In genomic region chr4:154750440-154751107, GRCm38 (mm10) we compare ENCODE assay signal across 22 mouse cellular contexts.
DNase-seq lines count a peak whose midpoint lies in the region; ATAC-seq and TF ChIP-seq lines count a peak whose summit lies in the region.
"Had no signal": no experiment of that assay in that cellular context is flagged by ENCODE, and none has a peak within 500 bp of the region (broad histone marks: within the 10 kb centered on the region; RNA-seq: fewer than 3 reads in every experiment).

No protein-coding gene starts in this region.

- no peak overlapping the region for H3K4me2 ChIP-seq in hindbrain, embryonic 16.5 days (ENCODE audit: low read length)
- H3K4me2 ChIP-seq in embryonic facial prominence, embryonic 11.5 days (ENCODE audit: low read depth, low read length), result no peak overlapping the region
- peak overlapping the region; percentile 17; the same call in 1 of the 2 replicates for H3K4me2 ChIP-seq in limb, embryonic 14.5 days (replicated peaks; ENCODE audit: low read depth, low read length, severe bottlenecking)
- H3K4me2 ChIP-seq: embryonic facial prominence, embryonic 15.5 days; heart, embryonic 11.5 days; heart, embryonic 15.5 days; hindbrain, embryonic 12.5 days had no signal

- H3K27ac ChIP-seq in hindbrain, embryonic 10.5 days, result 0 out of 2 replicates have a peak overlapping the region, but pooled peaks have one; percentile 8
- no peak overlapping the region for H3K27ac ChIP-seq in hindbrain, embryonic 16.5 days (ENCODE audit: low read depth, low read length)
- H3K27ac ChIP-seq in embryonic facial prominence, embryonic 11.5 days (replicated peaks; ENCODE audit: low read depth, low read length), result no peak overlapping the region
- H3K27ac ChIP-seq in limb, embryonic 10.5 days, result peak overlapping the region; percentile 80
- 0 out of 2 replicates have a peak overlapping the region, but pooled peaks have one; percentile 19 for H3K27ac ChIP-seq in limb, embryonic 14.5 days (replicated peaks; ENCODE audit: low read depth, low read length)
- H3K27ac ChIP-seq: embryonic facial prominence, embryonic 15.5 days; heart, adult 2 months; heart, embryonic 15.5 days; hindbrain, embryonic 12.5 days; hindbrain, postnatal 0 days had no signal

- H3K36me3 ChIP-seq in hindbrain, embryonic 10.5 days, result no peaks in the 10 kb centered on the region
- H3K36me3 ChIP-seq in hindbrain, embryonic 16.5 days (ENCODE audit: control insufficient read depth, insufficient read depth, low read length), result no peaks in the 10 kb centered on the region
- H3K36me3 ChIP-seq in embryonic facial prominence, embryonic 11.5 days (replicated peaks; ENCODE audit: control insufficient read depth, insufficient read depth, low read depth, low read length), result no peaks in the 10 kb centered on the region
- no peaks in the 10 kb centered on the region for H3K36me3 ChIP-seq in limb, embryonic 10.5 days
- H3K36me3 ChIP-seq in limb, embryonic 14.5 days (ENCODE audit: control insufficient read depth, insufficient read depth, low read length), result no peaks in the 10 kb centered on the region
- H3K36me3 ChIP-seq: embryonic facial prominence, embryonic 15.5 days; heart, embryonic 15.5 days; hindbrain, embryonic 12.5 days had no signal

- no peak for DNase-seq in hindbrain, embryonic 10.5 days (ENCODE audit: low spot score)
- peak; percentile 40 for DNase-seq in embryonic facial prominence, embryonic 11.5 days (ENCODE audit: low spot score)
- no peak for DNase-seq in limb, embryonic 10.5 days (ENCODE audit: low spot score)
- DNase-seq in limb, embryonic 14.5 days (ENCODE audit: low spot score), result peak; percentile 79
- DNase-seq in kidney, adult 8-10 months, result no peak
- DNase-seq in cerebellum, postnatal 10 days, result no peak
- DNase-seq in spleen, postnatal 4 days (ENCODE audit: low spot score in 2 of 2), result no peak
- DNase-seq: adrenal gland, postnatal 14 days; cerebellum, adult 11-12 months; cerebellum, adult 9-10 months; cerebellum, postnatal 36 days; gastrocnemius, postnatal 14 days; heart, adult 2 months had no signal

- no peak overlapping the region for H3K4me3 ChIP-seq in hindbrain, embryonic 10.5 days
- no peak overlapping the region for H3K4me3 ChIP-seq in hindbrain, embryonic 16.5 days (ENCODE audit: low read length)
- no peak overlapping the region for H3K4me3 ChIP-seq in embryonic facial prominence, embryonic 11.5 days (ENCODE audit: low read depth, low read length)
- no peak overlapping the region for H3K4me3 ChIP-seq in limb, embryonic 10.5 days
- no peak overlapping the region for H3K4me3 ChIP-seq in limb, embryonic 14.5 days (replicated peaks; ENCODE audit: low read length)
- H3K4me3 ChIP-seq: embryonic facial prominence, embryonic 15.5 days; erythroblast, embryonic 14.5 days; heart, adult 2 months; heart, embryonic 15.5 days; hindbrain, embryonic 12.5 days had no signal

- no peak for TF ChIP-seq POLR2A in limb, embryonic 14.5 days (IDR thresholded peaks at IDR 0.05; ENCODE audit: borderline replicate concordance, extremely low read depth, insufficient read depth, insufficient read length)

- peaks cover 28% of the 10 kb centered on the region for H3K4me1 ChIP-seq in hindbrain, embryonic 10.5 days (replicated peaks)
- no peaks in the 10 kb centered on the region for H3K4me1 ChIP-seq in hindbrain, embryonic 16.5 days (ENCODE audit: control insufficient read depth, insufficient read depth, low read depth, low read length)
- no peaks in the 10 kb centered on the region; the same call in 1 of the 2 replicates for H3K4me1 ChIP-seq in embryonic facial prominence, embryonic 11.5 days (ENCODE audit: control insufficient read depth, insufficient read depth, low read length)
- H3K4me1 ChIP-seq in limb, embryonic 10.5 days, result peaks cover 89% of the 10 kb centered on the region
- peaks cover 50% of the 10 kb centered on the region for H3K4me1 ChIP-seq in limb, embryonic 14.5 days (ENCODE audit: control insufficient read depth, insufficient read depth, low read length)

- no peak overlapping the region; the same call in 1 of the 2 replicates for H3K9ac ChIP-seq in hindbrain, embryonic 16.5 days (ENCODE audit: low read depth, low read length)
- H3K9ac ChIP-seq in embryonic facial prominence, embryonic 11.5 days (replicated peaks; ENCODE audit: low read length), result no peak overlapping the region
- H3K9ac ChIP-seq in limb, embryonic 14.5 days (ENCODE audit: low read depth, low read length, severe bottlenecking), result no peak overlapping the region
- H3K9ac ChIP-seq: embryonic facial prominence, embryonic 15.5 days; heart, embryonic 15.5 days; hindbrain, embryonic 12.5 days had no signal

- peaks cover 13% of the 10 kb centered on the region for H3K27me3 ChIP-seq in hindbrain, embryonic 10.5 days (ENCODE audit: insufficient read depth, poor library complexity, severe bottlenecking)
- peaks cover 2% of the 10 kb centered on the region; the same call in 1 of the 2 replicates for H3K27me3 ChIP-seq in hindbrain, embryonic 16.5 days (replicated peaks; ENCODE audit: control insufficient read depth, insufficient read depth, low read length)
- H3K27me3 ChIP-seq in embryonic facial prominence, embryonic 11.5 days (ENCODE audit: control insufficient read depth, insufficient read depth, low read length), result no peaks in the 10 kb centered on the region
- no peaks in the 10 kb centered on the region for H3K27me3 ChIP-seq in limb, embryonic 10.5 days (ENCODE audit: low read depth, poor library complexity, severe bottlenecking)
- peaks cover 14% of the 10 kb centered on the region; the same call in 1 of the 2 replicates for H3K27me3 ChIP-seq in limb, embryonic 14.5 days (ENCODE audit: control insufficient read depth, insufficient read depth, low read length)
- H3K27me3 ChIP-seq: hindbrain, embryonic 12.5 days had no signal

- H3K9me3 ChIP-seq in hindbrain, embryonic 10.5 days, result no peaks in the 10 kb centered on the region
- H3K9me3 ChIP-seq in hindbrain, embryonic 16.5 days (ENCODE audit: control insufficient read depth, low read length), result no peaks in the 10 kb centered on the region
- no peaks in the 10 kb centered on the region for H3K9me3 ChIP-seq in embryonic facial prominence, embryonic 11.5 days (replicated peaks; ENCODE audit: control insufficient read depth, low read length)
- no peaks in the 10 kb centered on the region for H3K9me3 ChIP-seq in limb, embryonic 10.5 days (replicated peaks)
- no peaks in the 10 kb centered on the region for H3K9me3 ChIP-seq in limb, embryonic 14.5 days (ENCODE audit: control insufficient read depth, low read length)
- H3K9me3 ChIP-seq: embryonic facial prominence, embryonic 15.5 days; heart, embryonic 15.5 days; hindbrain, embryonic 12.5 days had no signal

- WGBS in hindbrain, embryonic 10.5 days, result 61% methylated on average over 14 of the region's 14 CpGs
- 56% methylated on average over 14 of the region's 14 CpGs for WGBS in hindbrain, embryonic 16.5 days
- 46% methylated on average over 14 of the region's 14 CpGs for WGBS in embryonic facial prominence, embryonic 11.5 days
- WGBS in limb, embryonic 10.5 days, result 46% methylated on average over 14 of the region's 14 CpGs
- WGBS in limb, embryonic 14.5 days, result 19% methylated on average over 14 of the region's 14 CpGs

- ATAC-seq in hindbrain, embryonic 16.5 days, result no peak
- no peak; the same call in 1 of the 2 replicates for ATAC-seq in embryonic facial prominence, embryonic 11.5 days (replicated peaks; ENCODE audit: insufficient number of reproducible peaks, low FRiP score, low TSS enrichment, low read depth)
- ATAC-seq in limb, embryonic 14.5 days (ENCODE audit: low FRiP score, low read depth), result peak; percentile 66
- ATAC-seq: activated CD4-positive, CD25-positive, alpha-beta regulatory T cell, adult 4 months; forebrain, embryonic 16.5 days; hindbrain, postnatal 0 days had no signal

Comparison
In these comparisons a context has a peak if more than half of its experiments do, and no peak if none do; other contexts are left out.
1. DNase-seq: peak in embryonic facial prominence, embryonic 11.5 days (single experiment) and limb, embryonic 14.5 days (single experiment); none in hindbrain, embryonic 10.5 days (single experiment), limb, embryonic 10.5 days (single experiment), kidney, adult 8-10 months (0 of 2), cerebellum, postnatal 10 days (0 of 2) and spleen, postnatal 4 days (0 of 2).
2. H3K27ac ChIP-seq: peak in hindbrain, embryonic 10.5 days (single experiment), limb, embryonic 10.5 days (single experiment) and limb, embryonic 14.5 days (single experiment); none in hindbrain, embryonic 16.5 days (single experiment) and embryonic facial prominence, embryonic 11.5 days (single experiment).